Mouse (Mus musculus) CD4-positive, CD25-positive, alpha-beta regulatory T cell, adult 2 months (primary cell): ENCODE results near the gene Hist1h1d.

Source experiments
- DNase-seq: peaks from one replicate; pipeline ENCODE4 v3.0.0-alpha.2; 2012; ENCODE audit warnings: low read depth, low spot score

Gene Hist1h1d

DNA sequence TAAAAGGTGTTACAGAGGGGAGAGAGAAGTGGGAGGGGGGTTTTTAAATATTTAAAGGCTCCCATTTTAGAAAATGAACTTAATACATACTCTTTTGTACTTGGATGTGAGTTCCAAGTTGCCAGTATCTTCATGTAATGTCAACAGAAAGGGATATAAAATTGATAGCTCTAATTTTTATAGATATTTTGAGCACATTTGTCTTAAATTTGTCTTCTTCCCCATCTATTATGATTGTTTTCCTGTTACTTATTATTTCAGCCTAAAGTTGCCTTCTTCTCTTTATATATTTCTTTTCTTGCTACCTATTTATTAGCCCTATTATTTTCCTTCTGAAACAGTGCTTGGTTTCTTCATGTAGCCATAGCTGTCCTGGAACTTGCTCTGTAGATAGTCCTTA is at the start of gene Hist1h1d:
Gene Hist1h1d (plus strand): TSS at position 301 of the 400 bp plus-strand sequence.
- DNase-seq, result no peak

DNA sequence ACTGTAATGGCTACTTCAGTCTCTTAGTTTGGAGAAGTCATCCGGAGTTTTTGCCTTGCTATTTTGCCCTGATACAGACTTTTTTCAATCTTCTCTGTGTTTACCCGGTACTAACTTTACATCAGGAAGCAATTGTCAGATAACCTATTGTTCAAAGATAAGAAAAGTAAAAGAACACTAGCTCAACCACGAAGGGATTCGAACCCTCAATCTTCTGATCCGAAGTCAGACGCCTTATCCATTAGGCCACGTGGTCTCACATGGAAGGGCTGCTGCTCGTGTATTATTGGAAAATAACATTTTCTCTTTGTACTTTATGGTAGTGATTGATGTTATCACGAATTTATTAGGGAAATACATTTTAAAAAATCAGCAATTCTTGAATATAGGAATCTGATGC is 49.3 kb upstream of the Hist1h1d start:
- DNase-seq, result peak; percentile 69

DNA sequence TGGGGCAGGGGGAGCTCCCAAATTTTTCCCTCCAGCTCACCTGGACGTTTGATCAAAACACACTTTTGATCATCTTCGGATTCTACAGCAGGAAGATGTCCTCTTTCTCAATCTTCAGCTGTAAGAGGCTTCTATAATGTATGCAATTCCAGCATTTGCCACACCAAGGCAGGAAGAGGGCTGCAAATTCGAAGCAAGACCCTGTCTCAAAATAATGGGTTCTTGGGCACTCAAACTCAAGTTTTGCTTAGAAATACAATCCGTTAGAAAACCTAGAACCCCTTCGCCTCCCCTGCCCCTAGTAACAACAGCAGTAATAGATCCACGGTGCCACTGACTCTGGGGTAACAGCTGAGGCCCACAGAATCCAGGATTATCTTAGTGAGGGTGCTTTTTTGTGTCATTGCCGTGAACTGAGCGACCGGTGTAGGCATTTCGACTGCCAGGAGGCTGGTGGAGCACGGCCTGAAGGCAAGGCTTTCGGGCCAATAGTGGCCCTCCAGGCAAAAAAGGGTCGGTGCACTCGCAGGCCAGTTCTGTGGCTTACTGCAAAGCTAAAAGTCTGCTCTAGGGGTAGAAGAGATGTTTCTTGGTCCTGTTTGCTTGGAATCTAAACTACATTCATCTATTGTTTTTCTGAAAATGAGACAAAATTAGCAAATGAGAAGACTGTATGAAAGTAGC is 47.3 kb upstream of the Hist1h1d start:
- no peak for DNase-seq

DNA sequence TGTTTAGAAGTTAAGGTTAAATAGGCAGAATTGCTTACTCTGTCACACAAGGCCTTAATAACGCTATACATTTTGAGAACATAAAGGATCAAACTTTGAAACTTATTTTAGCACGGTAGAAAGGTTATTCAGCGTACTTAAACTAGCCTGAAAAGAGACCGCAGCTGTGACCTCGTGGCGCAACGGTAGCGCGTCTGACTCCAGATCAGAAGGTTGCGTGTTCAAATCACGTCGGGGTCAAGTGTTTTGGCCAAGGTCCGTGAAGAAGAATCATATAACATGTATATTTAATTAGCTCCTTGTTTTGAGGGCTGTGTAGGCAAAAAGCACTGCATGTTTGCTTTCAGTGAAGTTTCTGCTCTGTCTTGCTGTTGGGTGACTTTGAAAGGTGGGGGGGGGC is 46.7 kb upstream of the Hist1h1d start:
- DNase-seq, result peak; percentile 71

DNA sequence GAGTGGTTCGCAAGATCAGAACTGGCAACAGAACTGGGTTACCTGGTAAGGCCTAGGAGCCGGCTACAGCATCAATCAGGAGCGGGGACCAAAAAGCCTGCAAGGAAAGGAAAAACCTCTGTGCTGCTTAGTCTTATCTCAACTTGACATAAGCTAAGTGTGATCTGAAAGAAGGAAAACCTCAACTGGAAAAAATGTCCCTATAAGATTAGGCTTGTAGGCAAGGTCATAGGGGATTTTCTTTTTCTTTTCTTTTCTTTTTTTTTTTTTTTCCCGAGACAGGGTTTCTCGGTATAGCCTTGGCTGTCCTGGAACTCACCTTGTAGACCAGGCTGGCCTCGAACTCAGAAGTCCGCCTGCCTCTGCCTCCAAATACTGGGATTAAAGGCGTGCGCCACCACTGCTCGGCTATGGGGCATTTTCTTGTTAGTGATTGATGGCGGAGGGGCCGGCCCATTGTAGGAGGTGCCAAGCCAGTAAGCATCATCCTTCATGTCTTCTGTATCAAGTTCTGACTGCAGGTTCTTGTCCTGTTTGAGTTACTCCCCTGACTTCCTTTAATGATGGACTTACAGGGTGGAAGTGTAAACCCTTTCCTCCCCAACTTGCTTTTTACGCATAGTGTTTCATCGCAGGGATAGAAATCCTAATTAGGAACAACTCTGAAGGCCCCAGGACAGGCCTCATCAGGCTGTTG is 46.1 kb upstream of the Hist1h1d start:
- no peak for DNase-seq

DNA sequence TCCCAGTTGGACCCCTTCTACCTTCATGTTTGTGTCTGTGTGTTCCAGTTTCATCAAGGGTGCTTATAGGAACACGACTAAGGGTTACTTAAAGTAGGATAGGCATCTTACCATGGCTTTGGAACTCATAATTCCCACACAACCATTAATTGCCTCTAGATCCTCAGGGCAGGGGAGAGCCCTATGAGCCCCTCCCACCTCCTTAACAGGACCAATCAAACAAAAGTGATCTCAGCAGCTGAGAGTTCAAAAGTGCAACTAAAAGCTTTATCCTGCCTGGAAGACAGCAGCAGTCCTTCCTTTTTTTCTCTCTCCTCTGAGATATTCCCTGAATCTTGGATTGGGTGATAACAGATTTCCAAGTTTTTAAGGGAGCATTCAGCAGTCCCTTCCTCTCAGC is 42.9 kb upstream of the Hist1h1d start:
- DNase-seq, result no peak

DNA sequence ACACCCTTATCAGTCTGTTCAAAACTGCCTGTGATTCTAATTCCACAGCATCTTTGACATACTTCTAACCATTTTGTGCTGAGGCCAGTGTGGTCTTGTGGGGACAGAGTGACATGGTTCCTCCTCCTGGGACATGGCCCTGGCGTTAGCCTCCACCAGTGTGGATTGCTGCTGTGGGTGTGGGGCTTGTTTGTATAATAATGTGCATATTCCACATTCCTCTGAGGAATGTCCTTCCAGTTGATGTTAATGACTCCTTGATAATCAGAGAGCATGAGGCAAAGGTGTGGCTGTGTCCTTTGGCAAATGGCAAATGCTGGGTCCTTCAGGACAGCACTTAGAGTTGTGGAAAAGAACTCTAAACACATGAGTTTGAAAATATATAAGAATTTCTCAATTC is 39.5 kb upstream of the Hist1h1d start:
- no peak for DNase-seq

DNA sequence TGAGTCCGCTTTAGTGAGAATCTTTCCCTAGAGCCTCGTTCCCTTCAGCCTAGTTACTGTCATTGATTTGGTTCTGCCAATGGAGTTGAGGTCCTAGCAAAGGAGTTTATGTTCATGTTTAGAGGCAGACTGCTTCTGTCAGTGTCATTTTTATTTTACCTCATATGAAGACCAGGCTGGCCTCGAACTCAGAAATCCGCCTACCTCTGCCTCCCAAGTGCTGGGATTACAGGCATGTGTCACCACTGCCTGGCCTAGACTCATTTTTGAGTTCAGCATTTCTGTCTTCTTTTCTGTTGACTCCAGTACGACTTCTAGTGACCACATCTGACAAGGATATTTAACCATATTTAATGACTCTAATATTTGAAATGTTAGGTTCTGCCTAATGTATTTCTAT is 37.8 kb upstream of the Hist1h1d start:
- no peak for DNase-seq

DNA sequence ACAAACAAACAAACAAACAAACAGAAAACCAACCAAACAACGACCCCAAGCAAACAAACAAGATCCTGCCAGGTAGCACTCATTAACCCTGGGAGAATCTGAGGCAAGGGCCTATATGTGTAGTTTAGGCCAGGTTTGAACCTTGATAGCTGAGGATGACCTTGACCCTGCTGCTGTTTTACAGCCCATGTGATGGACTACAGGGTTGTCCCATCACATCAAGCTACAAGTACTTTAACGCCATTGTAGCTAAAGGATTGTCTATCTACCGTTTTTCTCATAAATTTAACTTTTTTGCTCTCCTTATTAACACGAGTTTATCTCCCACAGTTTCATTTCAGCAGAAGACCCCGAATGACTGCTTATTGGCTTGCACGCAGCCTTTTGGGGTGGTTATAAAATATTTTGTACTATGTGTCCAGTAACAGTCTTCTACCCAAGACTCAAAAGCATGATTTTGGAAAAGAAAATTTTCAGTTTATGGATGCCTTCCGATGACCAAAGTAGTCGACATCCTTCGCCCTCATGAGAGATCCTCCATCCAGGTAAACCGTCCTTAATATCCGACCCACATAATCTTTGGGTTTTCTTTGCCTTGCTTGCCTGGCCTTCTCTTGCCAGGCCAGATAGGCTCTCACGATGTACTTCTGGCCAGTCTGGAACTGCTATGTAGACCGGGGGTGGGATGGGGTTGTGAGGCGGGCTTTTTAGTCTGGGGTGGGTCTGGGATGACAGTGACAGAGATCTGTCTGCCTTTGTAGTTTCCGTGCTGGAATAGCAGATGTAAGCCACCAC is 37.0 kb upstream of the Hist1h1d start:
- DNase-seq, result no peak

DNA sequence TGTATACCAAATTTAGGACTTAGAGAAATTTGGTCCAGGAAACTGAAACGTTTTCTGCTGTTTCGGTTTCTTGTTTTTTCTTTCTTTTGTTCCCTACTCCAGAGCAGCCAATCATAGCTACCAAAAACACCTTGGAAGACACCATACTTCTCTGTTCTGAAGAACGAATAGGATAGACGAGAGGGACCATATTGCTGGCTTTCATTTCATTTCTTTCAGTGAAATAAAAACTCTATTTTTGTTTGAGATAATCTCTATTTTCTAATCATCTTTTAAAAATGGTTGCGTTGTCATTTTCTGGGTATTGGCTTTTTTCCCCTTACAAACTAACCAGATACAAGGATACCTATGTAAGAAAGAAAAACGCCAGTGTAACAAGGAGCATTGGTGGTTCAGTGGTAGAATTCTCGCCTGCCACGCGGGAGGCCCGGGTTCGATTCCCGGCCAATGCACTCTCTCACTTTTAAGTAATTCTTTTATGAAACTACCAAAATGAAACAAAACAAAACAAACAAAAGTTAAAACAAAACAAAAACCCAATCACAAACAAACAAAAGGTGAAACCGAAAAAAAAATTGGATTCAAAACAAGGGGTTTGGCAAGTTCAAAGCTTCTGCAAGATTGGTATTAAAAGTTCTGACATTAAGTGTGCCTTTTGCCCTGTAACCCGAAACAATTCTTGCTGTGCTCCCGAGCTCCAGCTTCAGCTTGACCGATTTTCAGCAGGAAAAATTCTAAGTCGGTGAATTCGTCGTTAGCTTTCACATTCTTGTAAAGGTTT is 36.0 kb upstream of the Hist1h1d start:
- peak; percentile 88 for DNase-seq

DNA sequence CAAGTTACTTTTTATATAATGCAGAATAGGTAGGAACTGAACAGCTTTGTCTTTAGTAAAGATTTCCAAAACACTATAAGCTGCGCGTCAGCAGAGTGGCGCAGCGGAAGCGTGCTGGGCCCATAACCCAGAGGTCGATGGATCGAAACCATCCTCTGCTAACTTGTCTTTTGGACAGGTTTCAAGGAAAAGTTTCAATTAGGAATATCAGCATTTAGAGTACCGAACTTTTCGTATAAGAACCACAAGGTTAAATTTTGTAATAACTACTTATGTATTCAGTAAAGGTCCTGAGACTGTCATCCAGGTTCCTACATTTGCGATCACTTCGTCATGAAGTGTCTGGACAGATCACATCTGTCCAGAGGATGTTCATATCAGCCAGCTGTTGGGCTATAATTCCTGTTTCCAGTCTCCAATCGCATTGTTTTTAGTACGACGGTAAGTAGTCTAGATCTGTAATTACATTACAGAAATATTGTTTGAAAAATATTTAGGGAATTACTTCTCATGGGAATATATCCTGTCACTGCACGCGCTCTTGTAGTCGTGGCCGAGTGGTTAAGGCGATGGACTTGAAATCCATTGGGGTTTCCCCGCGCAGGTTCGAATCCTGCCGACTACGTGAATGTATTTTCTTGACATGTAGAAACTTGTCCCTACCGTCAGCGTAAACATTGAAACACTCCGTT is 35.3 kb upstream of the Hist1h1d start:
- peak; percentile 85 for DNase-seq

DNA sequence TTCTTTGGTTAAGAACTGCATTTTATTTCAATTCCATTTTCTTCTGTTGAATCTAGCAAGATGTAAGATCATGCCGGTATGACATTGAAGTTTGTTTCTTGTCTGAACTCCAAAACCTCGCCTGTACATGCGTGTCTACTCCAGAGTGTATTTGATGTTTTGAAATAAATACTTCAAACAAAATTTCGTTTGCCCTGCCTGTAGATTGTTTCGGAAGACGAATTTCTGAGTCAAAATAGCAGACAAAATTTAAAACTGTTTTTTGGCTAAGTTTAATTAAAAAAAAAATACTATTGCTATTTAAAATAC is 34.8 kb upstream of the Hist1h1d start:
- no peak for DNase-seq

DNA sequence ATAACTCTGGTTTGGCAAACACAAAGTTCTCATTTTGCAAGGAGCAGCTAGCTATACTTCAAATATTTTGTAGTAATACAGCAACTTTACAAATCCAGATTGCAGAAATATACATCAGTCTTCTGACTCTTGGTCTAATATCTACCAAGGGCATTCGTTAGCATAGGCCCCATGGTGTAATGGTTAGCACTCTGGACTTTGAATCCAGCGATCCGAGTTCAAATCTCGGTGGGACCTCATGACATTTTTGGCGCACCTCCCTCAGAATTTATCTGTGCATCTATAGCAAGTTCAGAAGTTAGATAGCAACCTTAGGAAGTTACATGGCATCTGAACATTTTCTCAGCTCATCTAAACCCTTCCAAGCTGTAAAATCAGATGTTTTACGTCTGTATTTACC is 34.2 kb upstream of the Hist1h1d start:
- DNase-seq, result peak; percentile 86

DNA sequence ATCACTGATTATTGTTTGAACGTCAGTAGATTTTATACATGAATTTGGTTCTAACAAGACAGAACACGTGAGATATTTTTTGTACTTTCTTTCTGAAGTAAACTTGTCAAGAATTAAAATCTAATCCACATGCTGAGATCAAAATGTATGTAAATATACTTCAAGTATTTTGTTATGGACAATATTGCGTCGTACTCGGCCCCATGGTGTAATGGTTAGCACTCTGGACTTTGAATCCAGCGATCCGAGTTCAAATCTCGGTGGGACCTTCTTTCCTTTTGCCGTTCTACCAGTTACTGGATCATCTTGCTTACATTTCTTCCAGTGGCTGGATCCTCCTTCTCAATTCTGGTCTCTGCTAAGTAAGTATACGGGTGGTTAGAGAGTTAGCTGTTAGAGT is 33.6 kb upstream of the Hist1h1d start:
- peak; percentile 83 for DNase-seq

DNA sequence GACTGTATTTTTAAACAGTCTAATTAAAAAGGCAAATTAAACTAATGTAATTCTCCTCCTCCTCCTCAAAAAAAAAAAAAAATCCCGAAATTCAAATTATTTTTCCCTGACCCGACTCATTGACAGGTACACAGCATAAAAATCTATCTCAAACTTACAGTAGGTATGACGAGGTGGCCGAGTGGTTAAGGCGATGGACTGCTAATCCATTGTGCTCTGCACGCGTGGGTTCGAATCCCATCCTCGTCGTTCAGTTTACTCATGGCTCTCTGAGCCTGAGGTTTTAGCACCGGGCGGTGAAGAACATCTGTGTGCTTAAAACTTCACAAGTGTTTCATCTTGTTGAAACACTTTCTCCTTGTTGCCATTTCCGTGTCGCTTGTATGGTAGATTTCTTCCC is 31.4 kb upstream of the Hist1h1d start:
- DNase-seq, result peak; percentile 83

DNA sequence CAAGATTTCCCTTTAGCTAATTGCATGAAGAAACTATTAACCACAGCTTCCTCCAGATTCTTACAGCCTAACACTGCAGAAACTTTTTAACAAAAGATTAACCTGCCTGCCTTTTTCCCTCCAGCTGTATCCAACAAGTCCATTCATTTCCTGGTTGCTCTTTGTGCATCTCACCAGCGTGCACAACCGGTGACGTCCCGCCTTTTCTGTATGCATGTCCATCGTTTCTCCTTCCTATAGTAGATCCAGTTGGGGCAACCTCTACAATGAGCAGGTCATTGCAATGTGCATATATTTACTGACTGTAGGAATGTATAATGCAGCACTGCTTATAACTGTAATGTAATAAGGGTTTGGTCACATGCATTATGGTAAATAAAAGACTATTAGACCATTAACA is 29.1 kb upstream of the Hist1h1d start:
- DNase-seq, result no peak

DNA sequence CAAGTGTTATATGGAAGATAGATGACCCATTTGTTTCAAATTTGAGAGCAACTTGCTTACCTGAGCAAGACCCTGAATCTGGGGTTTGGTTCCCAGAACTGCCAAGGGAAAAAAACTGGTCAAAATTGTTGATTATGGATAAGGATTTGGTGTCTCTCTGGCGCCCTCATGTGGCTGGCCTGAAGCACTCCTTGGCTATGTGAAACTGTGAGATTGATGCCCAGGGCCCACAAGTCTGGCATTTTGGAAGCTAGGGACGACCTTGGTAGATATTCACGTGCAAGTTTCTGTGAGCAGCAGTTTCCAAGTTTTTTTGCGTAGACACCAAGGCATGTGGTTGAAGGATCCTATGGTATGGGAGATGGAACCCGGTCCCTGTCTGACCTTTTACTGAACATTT is 28.4 kb upstream of the Hist1h1d start:
- DNase-seq, result peak; percentile 90

DNA sequence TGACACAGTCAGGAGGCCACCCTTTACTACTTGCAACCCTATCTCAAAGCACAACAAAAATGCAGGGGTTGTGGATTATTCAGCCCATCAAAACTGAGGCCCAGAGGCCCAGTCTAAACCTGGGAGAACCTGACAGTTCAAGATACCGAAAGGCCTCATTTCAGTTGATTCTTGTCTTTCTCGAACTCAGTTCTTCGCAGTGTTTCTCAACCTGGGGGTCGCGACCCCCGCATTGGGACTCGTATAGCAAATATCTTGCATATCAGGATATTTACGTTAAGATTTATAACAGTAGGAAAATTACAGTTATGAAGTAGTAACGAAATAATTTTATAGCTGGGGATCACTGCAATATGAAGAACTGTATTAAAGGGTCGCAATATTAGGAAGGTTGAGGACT is 27.2 kb upstream of the Hist1h1d start:
- no peak for DNase-seq

DNA sequence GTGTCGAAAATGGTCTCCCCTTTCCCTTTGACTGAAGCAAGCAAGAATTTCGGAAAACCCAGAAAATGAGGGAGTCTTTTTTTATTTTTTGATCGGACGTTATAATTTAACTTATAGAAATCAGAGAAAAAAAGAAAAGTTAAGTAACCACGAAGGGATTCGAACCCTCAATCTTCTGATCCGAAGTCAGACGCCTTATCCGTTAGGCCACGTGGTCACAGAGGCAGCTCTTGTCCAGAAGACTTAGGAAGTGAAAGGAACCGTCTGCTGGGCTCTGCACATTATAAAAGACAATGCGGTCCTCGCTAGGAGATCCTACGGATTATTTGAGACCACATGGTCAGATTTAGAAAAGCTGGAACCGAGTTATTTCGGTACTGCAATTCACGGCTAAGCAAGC is 26.8 kb upstream of the Hist1h1d start:
- peak; percentile 94 for DNase-seq

DNA sequence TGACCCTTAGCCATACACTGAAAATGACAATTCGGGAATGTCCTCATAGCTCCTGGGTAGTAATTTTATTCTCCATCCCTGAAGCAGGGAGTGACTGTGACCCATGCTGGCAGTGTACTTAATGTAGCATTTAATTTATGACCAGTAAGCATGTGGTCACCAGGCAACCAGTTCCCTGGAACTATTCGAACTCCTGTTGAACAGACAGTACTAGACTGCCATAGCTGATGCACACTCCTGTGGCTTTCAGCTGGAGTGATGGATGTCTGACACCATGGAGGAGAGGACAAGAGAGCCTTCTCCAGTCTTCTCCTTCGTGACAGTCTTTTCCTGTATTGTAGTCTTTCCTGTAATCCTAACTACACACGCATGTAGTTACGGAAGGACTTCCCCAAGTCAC is 24.1 kb upstream of the Hist1h1d start:
- no peak for DNase-seq

DNA sequence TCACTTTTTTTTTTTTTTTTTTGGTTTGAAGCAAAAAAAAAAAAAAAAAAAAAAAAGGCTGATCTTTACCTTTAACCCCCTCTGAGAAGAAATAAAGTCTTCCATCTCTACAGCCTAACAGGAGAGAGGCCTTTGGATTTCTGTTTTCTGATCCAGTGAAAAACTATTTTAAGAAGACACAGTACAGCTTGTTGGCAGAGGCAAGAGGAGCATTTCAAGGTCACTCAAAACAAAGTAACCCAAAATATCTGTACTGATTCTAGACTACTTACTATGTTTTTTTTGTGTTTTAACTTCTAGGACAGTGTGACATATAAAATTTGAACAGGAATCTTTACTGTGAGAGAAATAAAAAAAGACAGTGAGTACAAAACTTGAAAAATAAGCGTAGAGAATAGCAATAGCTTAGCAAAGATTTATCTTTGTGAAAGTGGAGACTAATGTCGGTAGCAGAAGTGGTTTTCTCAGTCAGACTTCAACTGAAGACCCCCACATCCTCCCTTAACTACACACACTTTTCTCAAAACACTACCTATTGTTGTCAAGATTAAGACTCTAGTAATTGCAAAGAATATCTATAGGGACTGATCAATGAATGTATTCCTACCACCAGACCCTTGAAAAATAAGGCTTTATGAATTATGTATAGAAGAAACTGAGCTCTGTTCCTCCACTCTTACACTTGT is 23.4 kb upstream of the Hist1h1d start:
- no peak for DNase-seq
